Mouse (Mus musculus) layer of hippocampus, adult 11-12 months (tissue): ENCODE data around the gene Neto2.
"Not testable (repeated sequence)": the region's sequence is repeated elsewhere in the genome, so short reads cannot be mapped to it uniquely, and the experiment has no call there.

Source experiments
- DNase-seq: peaks from one replicate; pipeline ENCODE4 v3.0.0; 2022; ENCODE audit warnings: low spot score

The Neto2 gene

DNA sequence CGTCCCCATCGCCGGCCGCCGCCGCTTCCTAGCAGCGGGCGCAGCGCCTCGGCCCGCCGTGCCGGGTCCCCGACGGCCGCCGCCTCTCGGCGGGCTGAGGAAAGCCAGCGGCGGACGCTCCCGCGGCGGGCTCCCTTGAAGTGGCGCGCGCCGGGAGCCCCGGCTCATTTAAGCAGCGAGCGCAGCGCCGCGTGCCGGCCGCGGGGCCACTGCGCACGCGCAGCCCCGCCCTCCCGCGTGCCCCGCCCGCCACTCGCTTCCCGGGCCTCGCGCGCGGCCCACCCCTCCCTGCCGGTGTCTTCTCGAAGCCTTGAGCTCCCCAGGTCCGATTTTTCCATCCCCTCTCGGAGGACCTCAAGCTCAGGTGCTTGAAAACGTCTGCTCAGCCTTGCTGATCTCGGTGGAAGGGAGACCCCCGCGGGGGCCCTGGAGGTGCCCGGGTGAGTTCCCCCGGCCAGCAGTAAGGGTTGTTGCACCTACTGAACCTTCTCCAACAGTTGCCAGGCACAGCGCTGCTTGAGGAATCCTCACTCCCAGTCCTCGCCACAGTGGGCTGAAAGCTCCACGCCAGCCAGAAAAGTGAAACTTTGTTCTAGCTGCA is at the start of gene Neto2:
Neto2 (minus strand) TSS at position 174 of the 601 bp plus-strand sequence.
- DNase-seq = peak; percentile 77

DNA sequence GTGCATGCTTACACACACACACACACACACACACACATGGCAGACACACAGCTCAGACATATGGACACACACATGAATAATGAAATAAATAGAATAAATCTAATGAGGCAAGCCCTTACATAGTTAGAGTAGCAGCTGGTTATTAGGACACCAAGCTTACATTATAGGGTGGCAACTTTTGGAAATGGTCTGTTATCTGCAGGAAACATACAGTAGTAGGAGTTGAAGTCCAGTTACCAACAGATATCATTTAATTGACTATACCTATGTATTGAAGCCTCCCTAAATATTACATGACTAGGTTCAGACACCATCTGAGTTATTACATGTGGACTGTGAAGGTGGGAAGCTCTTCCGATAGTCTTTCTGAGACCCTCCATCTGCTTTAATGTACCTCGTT is 44.3 kb upstream of the Neto2 start:
- DNase-seq = no peak

DNA sequence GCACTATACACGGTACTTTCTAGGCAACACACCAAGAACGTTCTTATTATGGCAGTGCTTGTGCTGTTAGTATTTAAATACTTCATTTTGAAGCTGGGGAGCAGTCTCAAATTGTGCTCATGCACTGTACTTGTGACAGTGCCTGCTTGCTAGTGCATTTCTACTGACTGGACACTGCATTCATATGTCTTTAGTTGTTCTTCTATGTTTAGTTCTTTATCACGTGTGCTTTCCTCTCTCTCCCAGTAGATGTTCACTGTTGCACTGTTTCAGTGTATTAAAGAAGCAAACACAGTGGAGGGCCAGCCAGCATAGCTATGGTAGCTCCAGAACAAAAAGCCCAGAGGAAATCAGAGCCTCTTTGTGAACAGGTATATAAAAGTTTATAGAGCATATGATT is 29.8 kb upstream of the Neto2 start:
- DNase-seq = no peak

DNA sequence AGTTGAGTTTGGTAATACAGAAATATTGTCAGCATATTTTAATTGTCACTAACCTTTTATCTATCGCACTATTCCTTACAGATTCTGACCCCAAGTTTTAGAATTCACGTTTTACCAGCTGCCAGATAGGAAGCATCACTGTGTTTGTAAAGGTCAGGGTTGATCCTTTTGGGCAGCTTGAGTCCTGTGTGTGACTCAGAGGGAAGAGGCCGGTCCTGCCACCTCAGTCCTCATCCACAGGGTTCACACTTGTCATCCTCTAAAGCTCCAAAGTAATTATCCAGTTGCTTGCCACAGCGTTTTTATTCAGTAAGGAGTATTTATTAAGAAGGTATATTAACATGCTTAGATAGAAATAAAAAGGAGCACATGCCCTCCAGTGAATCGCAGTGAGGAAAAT is 16.5 kb upstream of the Neto2 start:
- DNase-seq = no peak

DNA sequence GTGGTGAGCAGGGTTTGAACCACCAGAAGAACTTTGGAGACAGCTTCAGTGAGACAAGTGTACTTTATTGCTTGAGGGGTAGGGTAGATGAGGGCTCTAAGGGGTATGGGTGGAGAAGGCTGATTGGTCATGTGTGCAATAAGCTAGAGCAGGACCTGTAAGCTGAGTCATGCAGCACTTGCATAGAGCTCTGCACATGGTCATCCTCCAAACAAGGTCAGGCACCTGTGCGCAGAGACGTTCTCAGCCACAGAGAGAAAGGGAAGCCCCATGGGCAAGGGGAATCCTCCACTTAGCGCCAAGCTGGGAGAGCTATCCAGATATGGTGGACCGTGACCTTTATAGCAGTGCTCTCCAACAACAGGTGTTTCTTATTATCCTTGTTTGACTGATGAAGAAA is 16.0 kb upstream of the Neto2 start:
- no peak for DNase-seq

DNA sequence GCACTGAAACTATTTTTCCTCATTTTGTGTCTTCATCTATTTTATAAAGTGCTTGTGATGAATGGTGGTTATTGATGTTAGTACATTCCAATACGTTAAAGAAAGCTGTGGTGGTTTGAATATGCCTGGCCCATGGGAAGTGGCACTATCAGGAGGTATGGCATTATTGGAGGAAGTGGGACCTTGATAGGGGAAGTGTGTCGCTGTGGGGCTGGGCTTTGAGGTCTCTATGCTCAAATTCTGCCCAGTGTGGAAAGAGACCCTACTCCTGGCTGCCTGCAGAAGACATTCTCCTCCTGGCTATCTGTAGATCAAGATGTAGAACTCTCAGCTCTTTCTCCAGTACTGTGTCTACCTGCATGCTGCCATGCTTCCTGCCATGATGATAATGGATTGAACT is 6.3 kb upstream of the Neto2 start:
- no peak for DNase-seq

DNA sequence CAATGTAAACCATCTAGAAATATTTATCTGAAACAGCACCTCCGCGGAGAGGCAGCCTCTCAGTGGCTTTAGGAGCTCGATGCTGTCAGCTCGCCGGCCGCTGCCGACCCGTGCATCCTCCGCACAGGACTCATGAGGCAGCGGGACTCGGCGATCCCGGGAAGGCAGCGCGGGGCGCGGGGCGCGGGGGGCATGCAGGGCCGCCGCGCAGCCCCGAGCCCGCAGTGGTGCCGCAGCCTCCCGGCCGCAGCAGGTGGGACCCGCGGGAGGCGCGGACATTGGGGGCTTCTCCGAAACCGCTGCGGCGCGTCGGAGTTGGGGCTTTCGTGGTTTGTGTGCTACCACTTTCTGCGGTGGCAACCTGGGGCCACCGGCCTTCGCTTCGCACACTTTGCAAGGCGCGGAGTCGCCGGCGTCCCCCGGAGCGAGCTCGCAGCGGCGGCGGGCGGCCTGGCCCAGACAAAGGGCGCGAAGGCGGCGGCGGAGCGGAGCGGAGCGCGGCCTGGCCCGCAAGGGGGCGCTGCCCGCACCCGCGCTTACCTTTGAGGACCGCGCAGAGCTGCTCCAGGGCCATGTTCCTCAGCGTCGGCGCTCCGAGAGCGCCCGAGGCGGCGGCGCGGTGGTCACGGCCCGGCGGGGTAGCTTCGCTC is 498 bp downstream of the Neto2 start:
- DNase-seq = peak; percentile 26

DNA sequence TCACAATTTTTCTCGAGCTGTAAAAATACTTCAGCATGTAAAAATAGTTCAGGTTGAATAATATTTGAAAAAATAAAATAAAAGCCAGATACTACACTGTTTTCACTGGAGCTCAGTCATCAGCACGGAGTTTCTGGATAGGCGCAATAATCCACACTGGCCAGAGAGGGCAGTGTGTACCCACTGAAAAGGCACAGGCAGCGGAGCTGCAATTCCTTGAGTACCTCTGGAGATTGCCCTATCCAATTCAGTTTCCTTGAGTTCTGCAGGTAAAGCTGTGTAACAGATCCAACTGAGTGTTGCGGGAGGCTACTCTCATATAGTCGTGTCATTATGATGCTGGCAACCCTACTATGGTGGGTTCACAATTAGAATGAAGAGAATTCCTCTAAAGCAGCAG is 1.7 kb downstream of the Neto2 start:
- peak; percentile 60 for DNase-seq

DNA sequence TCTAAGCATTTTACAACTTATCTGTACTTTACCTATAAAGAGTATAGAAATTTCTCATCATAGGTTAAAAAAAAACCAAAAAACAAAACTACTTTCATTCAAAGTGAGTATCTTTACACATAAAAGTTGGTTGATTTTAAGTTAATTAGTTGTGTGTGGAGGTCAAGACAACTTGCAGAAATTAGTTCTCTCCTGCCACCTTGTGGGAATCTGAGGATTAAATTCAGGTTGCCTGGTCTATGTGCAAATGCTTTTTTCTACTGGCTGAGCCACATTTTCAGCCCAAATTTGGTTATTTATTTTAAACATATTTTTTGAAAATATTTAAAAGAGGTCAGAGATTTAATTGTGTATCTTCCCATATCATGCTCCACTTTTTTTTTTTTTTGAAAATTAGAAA is 35.6 kb downstream of the Neto2 start:
- peak; percentile 26 for DNase-seq

DNA sequence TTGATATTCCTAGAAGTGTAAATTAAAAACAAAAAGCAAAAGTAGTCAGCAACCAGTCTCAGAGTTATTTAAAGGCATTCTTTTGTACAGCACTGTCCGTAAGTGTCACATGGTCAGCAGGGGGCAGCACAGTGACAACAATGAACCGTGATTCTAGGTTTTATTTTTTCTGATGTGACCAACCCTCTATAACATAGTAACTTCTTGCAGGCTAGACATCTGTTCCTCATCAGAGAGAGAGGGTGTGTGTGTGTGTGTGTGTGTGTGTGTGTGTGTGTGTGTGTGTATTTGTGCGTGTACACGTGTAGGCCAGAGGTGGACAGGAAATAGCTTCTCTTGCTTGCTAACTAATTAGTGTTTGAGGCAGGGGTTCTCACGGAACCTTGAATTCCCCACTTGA is 38.7 kb downstream of the Neto2 start:
- DNase-seq = peak; percentile 55

DNA sequence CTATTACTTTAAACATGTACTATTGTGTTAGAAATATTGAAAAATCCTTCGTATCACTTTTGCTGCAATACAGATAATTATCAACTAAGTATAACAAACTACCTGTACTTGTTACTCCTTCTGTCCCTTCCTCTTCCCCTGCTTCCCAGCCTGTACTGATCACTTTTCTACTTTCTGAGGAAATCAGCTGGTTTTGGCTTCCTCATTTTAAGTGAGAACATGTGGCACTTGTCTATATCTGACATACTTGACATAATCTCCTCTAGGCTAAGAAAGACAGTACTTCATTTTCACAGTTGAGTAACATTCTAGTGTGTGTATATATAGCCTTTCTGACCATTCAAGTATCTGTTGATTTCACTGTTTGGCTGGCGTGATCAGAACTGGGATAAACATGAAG is 49.5 kb downstream of the Neto2 start:
- no peak for DNase-seq

DNA sequence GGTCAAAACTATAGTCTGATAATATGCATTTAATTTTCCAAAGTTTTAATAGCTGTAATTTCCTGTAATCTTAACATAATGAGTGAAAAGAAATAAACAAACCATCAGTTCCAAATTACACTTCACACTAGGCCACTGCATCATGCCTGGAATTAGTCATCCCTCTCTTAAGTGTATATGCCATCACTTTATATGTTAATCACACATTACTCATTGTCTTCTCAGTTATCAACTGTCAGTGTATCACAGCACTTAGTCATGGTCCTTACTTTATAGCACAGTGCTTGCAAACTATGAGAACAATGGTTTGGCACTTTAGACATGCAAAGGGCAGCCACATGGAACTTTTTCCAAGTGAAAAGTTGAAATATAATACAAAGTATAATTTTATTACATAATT is 52.2 kb downstream of the Neto2 start:
- DNase-seq = no peak

DNA sequence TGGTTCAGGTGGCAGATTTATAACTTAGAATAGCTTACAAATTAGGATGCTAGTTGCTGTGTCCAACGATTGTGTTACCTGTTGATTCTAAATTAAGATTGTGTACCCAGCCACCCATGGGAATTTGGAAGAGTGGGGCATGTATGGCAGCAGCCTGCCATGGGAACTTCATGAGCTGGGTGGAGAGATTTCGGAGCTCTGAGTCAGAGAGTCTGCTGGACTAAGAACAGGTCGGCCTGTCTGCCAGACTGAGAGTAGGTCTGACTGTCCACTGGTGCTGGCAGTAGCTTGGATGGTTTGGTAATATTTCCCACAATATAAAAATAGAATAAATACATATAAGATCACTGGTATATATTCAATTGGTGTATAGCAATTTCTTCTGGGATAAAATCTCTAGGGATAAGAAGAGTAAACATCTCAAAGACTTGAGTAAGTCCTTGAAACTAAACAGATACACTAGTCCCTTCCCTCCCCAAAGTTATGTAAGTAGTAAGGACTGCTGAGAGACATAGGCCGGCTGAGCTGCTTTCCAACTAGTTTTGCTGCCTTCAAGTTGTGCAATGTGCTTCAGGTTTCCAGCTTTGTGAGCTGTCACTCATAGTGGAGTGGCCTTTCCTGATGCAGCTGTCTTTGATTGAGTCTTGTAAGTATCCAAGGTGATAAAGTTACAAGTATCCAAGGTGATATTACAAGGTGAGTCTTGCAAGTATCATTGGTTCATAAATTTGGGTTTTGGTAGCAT is 55.6 kb downstream of the Neto2 start:
- DNase-seq = no peak

DNA sequence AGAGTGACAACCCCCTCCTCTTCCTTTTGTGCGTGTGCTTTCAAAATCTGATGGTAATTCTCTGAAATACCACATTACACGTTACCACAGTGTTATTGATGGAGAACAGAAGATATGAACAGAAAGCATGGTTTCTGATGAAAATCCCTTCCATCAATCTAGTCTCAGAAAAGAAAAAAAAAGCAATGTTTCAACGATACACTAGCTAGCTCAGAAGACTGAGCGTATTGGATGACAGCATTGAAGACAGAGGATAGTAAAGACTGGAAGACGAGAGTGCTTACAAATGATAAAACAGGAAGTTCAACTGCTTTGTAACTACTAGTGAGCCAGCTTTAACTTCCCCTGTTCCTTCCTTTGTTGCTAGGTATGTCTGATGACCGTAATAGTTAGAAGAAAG is 76.3 kb downstream of the Neto2 start:
- no peak for DNase-seq

DNA sequence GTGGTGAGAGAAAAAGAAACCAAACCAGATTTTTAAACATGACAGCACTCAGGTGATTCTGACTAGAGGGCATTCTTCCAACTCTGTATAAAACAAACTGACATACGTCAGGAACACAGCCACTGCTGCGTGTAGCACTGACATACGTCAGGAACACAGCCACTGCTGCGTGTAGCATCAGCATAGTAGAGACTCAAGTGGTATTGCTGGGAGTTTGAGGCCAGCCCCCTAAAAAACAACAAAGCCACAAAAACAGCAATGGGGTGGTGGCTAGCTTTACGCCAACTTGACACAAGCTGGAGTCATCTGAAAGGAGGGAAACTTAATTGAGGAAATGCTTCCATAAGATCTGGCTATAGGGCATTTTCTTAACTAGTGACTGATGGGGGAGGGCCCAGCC is 77.5 kb downstream of the Neto2 start:
- no peak for DNase-seq

DNA sequence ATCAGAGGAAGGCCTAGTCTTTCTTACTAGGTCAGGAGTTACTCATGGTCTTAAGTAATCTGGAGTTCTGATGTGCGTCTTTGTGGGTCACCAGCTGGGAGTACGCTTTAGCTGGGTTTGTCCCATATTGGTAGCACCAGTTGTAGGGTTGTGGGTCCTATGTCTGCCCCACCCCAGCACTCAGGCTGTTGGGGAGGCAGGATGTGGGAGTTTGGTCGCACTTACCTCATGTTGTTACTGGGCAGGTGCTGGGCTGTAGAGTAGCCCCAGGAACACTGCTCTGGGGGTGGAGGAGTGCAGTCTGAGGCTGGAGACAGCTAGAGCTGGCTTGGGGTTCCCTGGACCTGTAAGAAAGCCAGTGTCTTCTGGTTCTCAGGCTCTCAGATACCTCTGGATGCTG is 81.9 kb downstream of the Neto2 start:
- DNase-seq = no peak

DNA sequence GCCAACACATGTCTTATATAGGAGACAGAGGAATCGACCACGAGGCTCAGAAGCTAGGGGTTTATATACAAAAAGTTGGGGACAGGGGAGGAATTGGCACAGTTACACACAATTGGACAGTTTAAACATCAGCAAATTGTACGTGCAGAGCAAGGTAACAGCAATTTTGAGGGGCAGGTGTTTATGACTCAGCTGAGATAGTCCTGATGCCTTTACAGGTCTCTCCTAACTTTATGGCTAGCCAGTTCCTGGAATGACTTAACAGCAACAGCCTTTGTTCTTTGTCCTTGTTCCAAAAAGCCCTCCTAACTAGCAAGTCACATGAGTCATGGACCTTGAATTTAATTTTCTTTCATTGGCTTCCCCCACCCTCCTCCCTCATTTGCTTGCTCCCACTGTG is 83.6 kb downstream of the Neto2 start:
- not testable (repeated sequence) for DNase-seq

DNA sequence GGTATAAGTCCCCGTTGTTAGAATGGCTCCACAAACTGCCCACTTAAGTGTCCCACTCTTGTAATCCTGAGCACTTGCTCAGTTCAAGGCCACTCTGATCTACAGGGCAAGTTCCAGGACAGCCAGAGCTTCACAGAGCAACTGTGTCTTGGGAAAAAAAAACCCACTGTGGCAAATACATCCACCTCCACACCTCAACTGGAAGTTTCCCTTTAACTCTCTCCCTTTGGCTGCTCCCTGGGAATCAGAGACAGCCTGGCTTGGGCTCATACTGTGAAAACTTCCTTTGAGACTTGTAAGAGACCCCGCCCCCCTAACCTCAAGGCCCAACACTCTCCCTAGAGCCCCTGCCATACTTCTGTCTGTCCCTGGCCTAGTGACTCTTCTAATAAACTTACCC is 91.9 kb downstream of the Neto2 start:
- no peak for DNase-seq

DNA sequence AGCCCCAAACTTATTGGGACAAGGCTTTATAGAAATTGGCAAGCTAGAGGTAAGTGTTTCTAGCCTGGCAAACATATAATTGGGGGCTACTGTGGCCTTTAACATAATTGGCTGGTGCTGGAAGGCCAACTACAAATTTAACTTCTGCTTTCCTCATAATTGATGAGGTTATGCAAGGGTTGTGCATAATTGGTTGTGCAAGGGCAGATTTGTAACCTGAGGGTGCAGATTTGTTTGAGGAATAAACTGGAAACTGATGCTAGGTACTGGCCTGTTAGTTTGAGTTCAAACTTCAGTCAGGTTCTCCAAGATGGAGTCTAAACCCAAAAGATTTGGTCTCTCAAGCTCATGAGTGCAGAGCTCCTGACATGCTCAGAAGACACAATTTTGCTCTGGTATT is 92.9 kb downstream of the Neto2 start:
- no peak for DNase-seq

DNA sequence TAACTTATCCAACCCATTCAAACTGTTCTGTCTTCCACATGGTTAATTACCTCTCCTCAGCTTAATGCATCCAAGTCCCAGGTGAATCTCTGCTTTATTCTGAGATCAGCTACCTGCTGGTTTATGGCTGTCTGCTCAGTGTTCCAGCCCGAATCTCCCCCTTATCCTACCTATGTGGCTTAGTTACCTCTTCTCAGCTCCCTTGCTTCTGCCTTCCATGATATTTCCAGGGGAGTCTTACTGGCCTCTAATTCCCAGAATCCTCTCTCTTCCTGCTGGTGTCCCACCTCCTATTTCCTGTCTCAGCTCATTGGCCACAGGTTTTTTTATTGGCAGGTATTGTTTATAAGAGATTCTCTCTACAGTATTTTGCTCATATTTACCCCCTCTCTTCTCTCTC is 93.8 kb downstream of the Neto2 start:
- DNase-seq = no peak

DNA sequence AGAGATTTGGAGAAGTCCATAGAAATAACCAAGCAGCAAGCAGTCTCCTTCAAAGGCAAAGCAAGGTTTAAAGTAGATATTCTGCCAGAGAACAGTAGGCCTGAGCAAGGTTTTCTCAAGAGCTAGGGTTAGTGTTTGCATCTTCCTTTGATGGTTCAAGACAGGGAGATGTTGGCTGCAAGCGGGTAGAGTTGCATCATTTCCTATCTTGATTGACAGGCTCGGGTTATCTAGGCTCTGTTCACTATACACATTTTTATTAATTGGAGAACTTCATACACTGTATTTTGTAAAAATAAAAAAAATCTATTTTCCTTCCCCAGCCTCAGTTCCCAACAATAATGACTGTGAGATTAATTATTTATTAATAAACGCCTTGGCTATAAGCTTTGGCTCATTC is 94.2 kb downstream of the Neto2 start:
- no peak for DNase-seq

DNA sequence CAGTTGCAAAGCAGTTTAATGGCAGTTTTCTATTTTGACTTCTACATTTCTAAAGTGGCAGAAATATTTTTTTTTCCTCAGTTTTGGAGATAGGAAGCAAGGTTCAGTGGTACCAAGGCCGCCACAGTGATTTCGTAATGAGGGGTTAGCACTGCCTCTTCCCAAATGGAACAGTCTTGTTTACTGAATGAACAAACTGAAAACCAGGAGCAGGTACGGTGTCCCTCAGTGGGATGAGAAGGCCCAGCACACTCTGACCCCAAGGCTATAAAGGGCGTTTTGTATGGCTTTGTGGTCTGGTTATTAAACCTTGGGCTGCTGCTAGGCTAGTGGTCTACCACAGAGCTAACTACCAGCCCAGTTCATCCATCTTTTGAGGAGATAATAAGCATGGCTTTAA is 96.5 kb downstream of the Neto2 start:
- no peak for DNase-seq

DNA sequence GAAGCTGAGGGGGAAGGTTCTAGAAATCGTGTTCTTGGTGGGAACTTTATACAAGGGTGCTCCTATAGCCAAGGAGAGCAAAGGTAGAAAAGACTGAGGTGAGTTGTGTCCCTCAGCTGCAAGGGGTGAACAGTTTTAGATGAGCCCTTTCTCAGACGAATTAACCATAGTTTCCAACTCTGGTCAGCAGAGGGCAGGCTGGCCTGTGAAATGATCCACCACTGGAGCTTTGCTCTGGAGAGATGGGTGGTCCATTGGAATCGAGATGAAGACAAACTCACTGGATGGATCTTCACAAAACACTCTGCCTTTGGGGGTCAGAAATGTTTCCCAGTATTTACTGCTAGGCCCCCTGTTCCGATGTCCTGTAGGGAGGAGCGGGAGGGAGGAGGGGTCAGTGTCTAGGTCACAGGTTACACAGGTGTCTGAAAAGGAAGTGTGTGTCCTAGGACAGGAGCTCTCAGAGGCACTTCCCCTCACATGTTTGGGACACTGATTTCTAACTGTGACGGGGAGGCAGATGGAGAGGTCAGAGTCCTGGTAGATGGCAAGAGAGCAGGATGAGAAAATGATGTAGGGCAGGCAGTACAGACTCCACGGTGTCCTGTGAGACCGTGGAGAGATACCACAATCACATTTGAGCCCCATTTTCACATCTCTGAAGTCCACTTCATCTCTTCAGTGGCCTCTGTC is 97.4 kb downstream of the Neto2 start:
- peak; percentile 67 for DNase-seq
